Mouse (Mus musculus) embryonic facial prominence, embryonic 14.5 days (tissue): ENCODE measurements at regions not wholly inside any gene's neighbourhood (a gene's known extent, or its start where the extent isn't known, plus 50 kb on each side); places are given as distances from the start of the nearest gene placed in this dataset.

Source experiments
- ATAC-seq: fragments of 200-750 bp; cut with Nextera tagmentation; 2 replicates; pipeline ENCODE4 v1.8.0; 2017; ENCODE audit warnings: low read depth, moderate number of reproducible peaks, moderate TSS enrichment
- DNase-seq: peaks from one replicate; pipeline ENCODE4 v3.0.0-alpha.2; 2015; ENCODE audit warnings: low spot score
- H3K27ac ChIP-seq: fragments of 300-500 bp; sonication (generic); replicated peaks from 2 replicates; pipeline ENCODE4 v1.5.1; 2014; ENCODE audit warnings: low read depth, mild to moderate bottlenecking, low read length, moderate library complexity
- H3K27me3 ChIP-seq: fragments of 300-500 bp; sonication (generic); replicated peaks from 2 replicates; pipeline ENCODE4 v1.6.1; 2014; ENCODE audit warnings: low read length; ENCODE audit not compliant: control insufficient read depth, insufficient read depth
- H3K36me3 ChIP-seq: fragments of 300-500 bp; sonication (generic); 2 replicates; pipeline ENCODE4 v1.6.1; 2014; ENCODE audit warnings: low read length, mixed read lengths; ENCODE audit not compliant: control insufficient read depth, insufficient read depth
- H3K4me1 ChIP-seq: fragments of 300-500 bp; sonication (generic); 2 replicates; pipeline ENCODE4 v1.6.1; 2014; ENCODE audit warnings: antibody characterized with exemption, low read length; ENCODE audit not compliant: control insufficient read depth, insufficient read depth
- H3K4me2 ChIP-seq: fragments of 300-500 bp; sonication (generic); 2 replicates; pipeline ENCODE4 v1.6.1; 2014; ENCODE audit warnings: low read depth, mild to moderate bottlenecking, low read length, moderate library complexity, mixed read lengths
- H3K4me3 ChIP-seq: fragments of 300-500 bp; sonication (generic); 2 replicates; pipeline ENCODE4 v1.5.1; 2014; ENCODE audit warnings: low read depth, mild to moderate bottlenecking, low read length
- H3K9ac ChIP-seq: fragments of 300-500 bp; sonication (generic); 2 replicates; pipeline ENCODE4 v1.6.1; 2014; ENCODE audit warnings: low read depth, mild to moderate bottlenecking, low read length, moderate library complexity, mixed read lengths
- H3K9me3 ChIP-seq: fragments of 300-500 bp; sonication (generic); 2 replicates; pipeline ENCODE4 v1.6.1; 2016; ENCODE audit warnings: low read length; ENCODE audit not compliant: control insufficient read depth
- WGBS: fragments of 180-500 bp; shearing (Covaris S2); extraction: QIAGEN DNeasy Blood & Tissue Kit; methylation state at CpG from one replicate; pipeline ENCODE4 v1.1.7; 2014; 5-methylcytosine and 5-hydroxymethylcytosine counted together

GRCm38 (mm10) chr9:94368231-94368936 is 169.5 kb downstream of the 1190002N15Rik start:
- Histone ChIP-seq H3K27ac (no peak overlapping the region), H3K4me3 (no peak overlapping the region), H3K27me3 (no peaks in the 10 kb centered on the region), H3K9ac (no peak overlapping the region), H3K9me3 (no peaks in the 10 kb centered on the region), H3K36me3 (no peaks in the 10 kb centered on the region), H3K4me2 (no peak overlapping the region), H3K4me1 (no peaks in the 10 kb centered on the region)
- DNase-seq (no peak), ATAC-seq (no peak)
- WGBS, result 80% methylated on average over 7 of the region's 7 CpGs

GRCm38 (mm10) chr9:94361877-94362697 is 175.8 kb downstream of the 1190002N15Rik start:
- Histone ChIP-seq H3K4me3 (no peak overlapping the region), H3K4me2 (no peak overlapping the region), H3K27ac (no peak overlapping the region), H3K9ac (no peak overlapping the region), H3K9me3 (no peaks in the 10 kb centered on the region), H3K27me3 (no peaks in the 10 kb centered on the region), H3K4me1 (no peaks in the 10 kb centered on the region; the same call in 1 of the 2 replicates), H3K36me3 (no peaks in the 10 kb centered on the region)
- WGBS, result 38% methylated on average over 7 of the region's 7 CpGs
- no peak for ATAC-seq
- no peak for DNase-seq

- no peak overlapping the region for H3K4me3 ChIP-seq
- no peaks in the 10 kb centered on the region for H3K9me3 ChIP-seq
- H3K4me2 ChIP-seq, result no peak overlapping the region
- DNase-seq (no peak), ATAC-seq (no peak)
- no peaks in the 10 kb centered on the region for H3K36me3 ChIP-seq
- no peak overlapping the region for H3K9ac ChIP-seq
- H3K4me1 ChIP-seq, result no peaks in the 10 kb centered on the region; the same call in 1 of the 2 replicates
- WGBS, result 87% methylated on average over 2 of the region's 2 CpGs
- H3K27me3 ChIP-seq, result no peaks in the 10 kb centered on the region
- no peak overlapping the region for H3K27ac ChIP-seq
Observed at GRCm38 (mm10) chr9:94361011-94361410, 176.9 kb downstream of the 1190002N15Rik start.

- ATAC-seq, result no peak
- Histone ChIP-seq H3K9ac (no peak overlapping the region), H3K4me1 (no peaks in the 10 kb centered on the region; the same call in 1 of the 2 replicates), H3K4me2 (no peak overlapping the region), H3K9me3 (no peaks in the 10 kb centered on the region), H3K27ac (no peak overlapping the region), H3K4me3 (no peak overlapping the region), H3K36me3 (no peaks in the 10 kb centered on the region), H3K27me3 (no peaks in the 10 kb centered on the region)
- 57% methylated on average over 2 of the region's 2 CpGs for WGBS
- peak; percentile 43 for DNase-seq
Observed at GRCm38 (mm10) chr9:94358150-94358549, 179.7 kb downstream of the 1190002N15Rik start.

GRCm38 (mm10) chr9:94342011-94342410 is 195.9 kb downstream of the 1190002N15Rik start:
- no peak overlapping the region for H3K9ac ChIP-seq
- peak; percentile 56 for DNase-seq
- no peaks in the 10 kb centered on the region for H3K4me1 ChIP-seq
- H3K27ac ChIP-seq, result no peak overlapping the region
- peak; percentile 68; the same call in 1 of the 2 replicates for ATAC-seq
- H3K4me3 ChIP-seq, result no peak overlapping the region
- WGBS, result 71% methylated on average over 4 of the region's 4 CpGs
- H3K9me3 ChIP-seq, result no peaks in the 10 kb centered on the region
- no peaks in the 10 kb centered on the region for H3K27me3 ChIP-seq
- no peak overlapping the region for H3K4me2 ChIP-seq
- no peaks in the 10 kb centered on the region for H3K36me3 ChIP-seq

GRCm38 (mm10) chr9:94341531-94341930 is 196.3 kb downstream of the 1190002N15Rik start:
- no peaks in the 10 kb centered on the region for H3K4me1 ChIP-seq
- no peak overlapping the region for H3K4me2 ChIP-seq
- no peaks in the 10 kb centered on the region for H3K27me3 ChIP-seq
- DNase-seq, result no peak
- no peaks in the 10 kb centered on the region for H3K9me3 ChIP-seq
- no peak overlapping the region for H3K4me3 ChIP-seq
- no peaks in the 10 kb centered on the region for H3K36me3 ChIP-seq
- ATAC-seq, result no peak
- H3K9ac ChIP-seq, result no peak overlapping the region
- 91% methylated on average over 2 of the region's 2 CpGs for WGBS
- H3K27ac ChIP-seq, result no peak overlapping the region

GRCm38 (mm10) chr9:94333450-94333849 is 204.4 kb downstream of the 1190002N15Rik start:
- Histone ChIP-seq H3K4me3 (no peak overlapping the region), H3K4me1 (no peaks in the 10 kb centered on the region), H3K4me2 (no peak overlapping the region), H3K36me3 (no peaks in the 10 kb centered on the region), H3K27ac (peak overlapping the region; percentile 44; the same call in 1 of the 2 replicates), H3K27me3 (no peaks in the 10 kb centered on the region), H3K9me3 (no peaks in the 10 kb centered on the region), H3K9ac (no peak overlapping the region)
- DNase-seq (peak; percentile 65), ATAC-seq (no peak)
- WGBS, result 70% methylated on average over 5 of the region's 5 CpGs

- ATAC-seq, result no peak
- no peak overlapping the region for H3K4me2 ChIP-seq
Observed at GRCm38 (mm10) chr9:94323011-94323410, 214.9 kb downstream of the 1190002N15Rik start.

More at GRCm38 (mm10) chr9:94323011-94323410, 214.9 kb downstream of the 1190002N15Rik start:
- no peaks in the 10 kb centered on the region for H3K4me1 ChIP-seq
- H3K27ac ChIP-seq, result no peak overlapping the region
- peak; percentile 10 for DNase-seq
- H3K9ac ChIP-seq, result no peak overlapping the region
- no peaks in the 10 kb centered on the region for H3K36me3 ChIP-seq
- H3K27me3 ChIP-seq, result no peaks in the 10 kb centered on the region
- WGBS, result 71% methylated on average over 3 of the region's 3 CpGs
- no peak overlapping the region for H3K4me3 ChIP-seq
- H3K9me3 ChIP-seq, result no peaks in the 10 kb centered on the region
